Mouse (Mus musculus) forebrain, postnatal 0 days (tissue): ENCODE measurements around the gene Sel1l3. TPM values are rescaled to one million over a fixed set of nuclear protein-coding genes. Genes with fewer than 3 reads are reported as not detected.

Source experiments
- ATAC-seq: fragments of 200-750 bp; cut with Nextera tagmentation; 2 replicates; pipeline ENCODE4 v1.8.0; 2017; ENCODE audit warnings: mild to moderate bottlenecking, moderate library complexity
- DNase-seq: peaks from one replicate; pipeline ENCODE4 v3.0.0-alpha.2; 2015
- H3K27ac ChIP-seq: fragments of 300-500 bp; sonication (generic); 2 replicates; pipeline ENCODE4 v1.5.1; 2014; ENCODE audit warnings: low read depth, mild to moderate bottlenecking, antibody characterized with exemption, low read length, moderate library complexity, mixed read lengths
- H3K27me3 ChIP-seq: fragments of 300-500 bp; sonication (generic); 2 replicates; pipeline ENCODE4 v1.6.1; 2014; ENCODE audit warnings: mild to moderate bottlenecking, low read length, mixed read lengths; ENCODE audit not compliant: insufficient read depth
- H3K36me3 ChIP-seq: fragments of 300-500 bp; sonication (generic); 2 replicates; pipeline ENCODE4 v1.6.1; 2014; ENCODE audit warnings: mild to moderate bottlenecking, moderate library complexity; ENCODE audit not compliant: insufficient read depth
- H3K4me1 ChIP-seq: fragments of 300-500 bp; sonication (generic); 2 replicates; pipeline ENCODE4 v1.6.1; 2014; ENCODE audit warnings: antibody characterized with exemption; ENCODE audit not compliant: insufficient read depth
- H3K4me2 ChIP-seq: fragments of 300-500 bp; sonication (generic); 2 replicates; pipeline ENCODE4 v1.6.1; 2014; ENCODE audit warnings: low read depth, mild to moderate bottlenecking, moderate library complexity
- H3K4me3 ChIP-seq: fragments of 300-500 bp; sonication (generic); 2 replicates; pipeline ENCODE4 v1.5.1; 2014; ENCODE audit warnings: low read depth, low read length, mixed read lengths
- H3K9ac ChIP-seq: fragments of 300-500 bp; sonication (generic); 2 replicates; pipeline ENCODE4 v1.6.1; 2014; ENCODE audit warnings: mild to moderate bottlenecking
- H3K9me3 ChIP-seq: fragments of 300-500 bp; sonication (generic); 2 replicates; pipeline ENCODE4 v1.6.1; 2016; ENCODE audit warnings: low read length
- CTCF ChIP-seq: sonication (generic); IDR thresholded peaks from 2 replicates; pipeline ENCODE4 v1.5.1; 2016; ENCODE audit warnings: antibody characterized with exemption, control low read depth, low read depth
- WGBS: fragments of 180-500 bp; shearing (Covaris S2); extraction: QIAGEN DNeasy Blood & Tissue Kit; methylation state at CpG from one replicate; pipeline ENCODE4 v1.1.7; 2014; 5-methylcytosine and 5-hydroxymethylcytosine counted together
- polyA plus RNA-seq: library from polyadenylated mRNA; unstranded; fragments of >200 nt; fragmentation: Nextera tagmentation; extraction: Ambion mirVana; gene quantifications from 2 replicates; pipeline ENCODE4 v1.2.1, GENCODE M21; 2015
- total RNA-seq: library from RNA; depleted of rRNA; stranded (reverse); fragments of >200 nt; gene quantifications from 2 replicates; pipeline ENCODE4 v1.2.3, GENCODE M21; 2014

Sel1l3 gene
- total and polyA plus RNA-seq, 2 experiments from 2014 or later = 6.2 to 28.8 TPM

DNA sequence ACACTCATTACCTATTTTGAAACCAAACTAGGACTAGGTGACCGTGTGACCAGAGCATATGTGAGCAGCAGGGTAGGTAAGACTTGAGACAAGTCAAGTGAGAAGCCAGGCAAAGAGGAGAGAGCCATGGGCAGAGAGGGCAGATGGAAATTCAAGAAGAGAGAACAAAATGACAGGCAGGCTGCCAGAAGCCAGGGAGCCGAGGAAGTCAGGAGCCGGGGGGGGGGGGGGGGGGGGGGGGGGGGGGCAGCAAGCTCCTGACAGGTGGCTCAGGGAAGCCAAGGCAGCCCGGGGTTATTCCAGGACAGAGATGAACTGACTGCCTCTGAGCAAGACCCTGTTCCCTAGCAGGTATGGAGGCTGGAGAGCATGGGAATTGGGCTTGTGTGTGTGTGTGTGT is 37.7 kb downstream of the Sel1l3 start:
- no peak for DNase-seq
- no peak overlapping the region for H3K9ac ChIP-seq
- no peak overlapping the region for H3K27ac ChIP-seq
- H3K36me3 ChIP-seq = 0 out of 2 replicates have a peak, but pooled peaks cover 6% of the 10 kb centered on the region
- ATAC-seq = no peak
- WGBS = 54% methylated on average over 2 of the region's 4 CpGs
- no peaks in the 10 kb centered on the region for H3K27me3 ChIP-seq
- no peaks in the 10 kb centered on the region for H3K9me3 ChIP-seq
- H3K4me1 ChIP-seq = no peaks in the 10 kb centered on the region
- H3K4me3 ChIP-seq = no peak overlapping the region
- no peak for TF ChIP-seq CTCF
- no peak overlapping the region for H3K4me2 ChIP-seq

DNA sequence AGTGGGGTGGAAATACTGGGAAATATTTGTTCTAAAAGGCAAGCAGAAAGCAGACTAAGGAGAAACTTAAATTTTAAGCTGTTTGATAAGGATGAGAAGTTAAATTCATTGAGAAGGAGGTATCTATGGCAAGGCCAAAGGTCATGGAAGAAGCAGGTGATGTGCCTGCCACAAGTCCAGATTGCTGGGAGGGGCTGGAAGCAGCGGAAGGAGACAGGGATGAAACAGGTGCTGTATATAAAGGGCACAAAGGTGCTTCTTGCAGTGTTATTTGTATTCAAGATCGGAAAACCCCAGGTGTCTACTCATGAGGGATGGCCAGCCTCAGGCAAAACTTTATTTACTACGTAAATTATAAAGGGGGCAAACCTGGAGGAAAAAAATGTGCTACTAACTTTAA is 38.5 kb downstream of the Sel1l3 start:
- Histone ChIP-seq H3K4me1 (no peaks in the 10 kb centered on the region), H3K36me3 (0 out of 2 replicates have a peak, but pooled peaks cover 6% of the 10 kb centered on the region), H3K27ac (no peak overlapping the region), H3K9ac (no peak overlapping the region), H3K27me3 (no peaks in the 10 kb centered on the region), H3K4me2 (no peak overlapping the region), H3K4me3 (no peak overlapping the region), H3K9me3 (no peaks in the 10 kb centered on the region)
- TF ChIP-seq CTCF = no peak
- WGBS = 92% methylated on average over 3 of the region's 3 CpGs
- ATAC-seq (no peak), DNase-seq (no peak)

DNA sequence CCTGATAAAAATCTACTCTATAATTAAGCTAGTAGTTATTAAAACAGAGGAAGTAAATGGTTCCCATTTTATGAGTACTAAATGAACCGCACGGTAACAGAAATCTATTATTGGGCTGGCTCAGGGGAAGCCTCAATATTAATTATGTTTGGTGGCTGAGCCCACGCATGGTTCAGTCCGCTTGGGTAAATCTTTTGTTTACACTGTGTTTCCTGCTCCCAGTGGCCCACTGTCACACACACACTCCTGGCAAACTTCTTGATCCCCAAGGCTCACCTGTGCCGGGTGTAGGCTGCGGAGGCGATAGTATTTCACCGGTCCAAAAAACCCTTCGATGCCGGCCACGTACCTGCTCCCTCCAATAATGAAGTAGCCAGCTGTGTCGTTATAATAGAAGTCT is 39.3 kb downstream of the Sel1l3 start:
- TF ChIP-seq CTCF = no peak
- DNase-seq (no peak), ATAC-seq (no peak)

DNA sequence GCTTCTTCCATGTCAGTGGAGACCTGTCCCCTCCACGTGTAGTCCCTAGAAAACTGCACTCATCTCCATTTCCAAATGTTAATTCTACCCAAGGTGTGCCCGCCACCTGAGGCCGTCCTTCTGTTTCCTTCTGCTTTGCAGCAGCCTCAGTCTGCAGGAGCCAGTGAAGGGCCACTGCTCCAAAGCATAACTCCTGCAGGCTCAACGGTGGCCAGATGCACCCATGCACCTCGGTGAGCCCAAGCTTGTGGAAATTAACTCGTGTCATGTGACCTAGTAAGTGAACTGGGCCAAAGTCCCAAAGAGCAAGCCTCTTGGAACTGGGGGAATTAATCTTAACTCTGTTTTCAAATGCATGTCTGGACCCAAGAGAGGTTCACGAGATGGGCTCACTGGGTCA is 40.8 kb downstream of the Sel1l3 start:
- Histone ChIP-seq H3K36me3 (peaks cover 14% of the 10 kb centered on the region; the same call in 1 of the 2 replicates), H3K4me1 (no peaks in the 10 kb centered on the region), H3K4me2 (no peak overlapping the region), H3K27me3 (no peaks in the 10 kb centered on the region), H3K4me3 (no peak overlapping the region), H3K9me3 (no peaks in the 10 kb centered on the region), H3K9ac (no peak overlapping the region), H3K27ac (no peak overlapping the region)
- WGBS = 90% methylated on average over 7 of the region's 7 CpGs
- DNase-seq = no peak
- no peak for ATAC-seq
- TF ChIP-seq CTCF = no peak

More for the DNA sequence above, 39.3 kb downstream of the Sel1l3 start:
- H3K9me3 ChIP-seq = no peaks in the 10 kb centered on the region
- no peaks in the 10 kb centered on the region for H3K27me3 ChIP-seq
- no peak overlapping the region for H3K4me2 ChIP-seq
- no peak overlapping the region for H3K4me3 ChIP-seq
- no peak overlapping the region for H3K27ac ChIP-seq
- no peak overlapping the region for H3K9ac ChIP-seq
- 48% methylated on average over 12 of the region's 12 CpGs for WGBS
- H3K36me3 ChIP-seq = 0 out of 2 replicates have a peak, but pooled peaks cover 6% of the 10 kb centered on the region
- H3K4me1 ChIP-seq = no peaks in the 10 kb centered on the region

DNA sequence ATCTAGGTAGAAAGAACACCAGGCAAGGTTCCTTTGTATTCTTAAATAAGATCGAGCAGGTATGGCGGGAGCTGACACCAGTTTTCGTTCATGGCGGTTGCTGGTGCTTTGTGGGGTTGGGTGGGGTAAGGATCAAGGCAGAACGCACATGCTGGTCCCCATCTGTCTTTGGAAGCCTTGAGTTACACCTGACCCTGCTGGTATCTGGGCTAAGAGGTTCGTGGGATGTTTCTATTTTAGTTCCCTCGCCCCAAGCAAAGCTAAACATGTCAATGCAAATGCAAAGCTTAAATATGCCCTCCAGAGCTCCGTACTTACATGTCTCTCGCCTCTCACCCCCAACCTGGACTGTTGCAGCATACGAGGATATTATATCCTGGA is 41.5 kb downstream of the Sel1l3 start:
- Histone ChIP-seq H3K27me3 (no peaks in the 10 kb centered on the region), H3K36me3 (peaks cover 14% of the 10 kb centered on the region; the same call in 1 of the 2 replicates), H3K27ac (no peak overlapping the region), H3K4me2 (no peak overlapping the region), H3K9me3 (no peaks in the 10 kb centered on the region), H3K9ac (no peak overlapping the region), H3K4me1 (no peaks in the 10 kb centered on the region), H3K4me3 (no peak overlapping the region)
- no peak for TF ChIP-seq CTCF
- ATAC-seq = no peak
- DNase-seq = no peak
- 91% methylated on average over 10 of the region's 10 CpGs for WGBS

DNA sequence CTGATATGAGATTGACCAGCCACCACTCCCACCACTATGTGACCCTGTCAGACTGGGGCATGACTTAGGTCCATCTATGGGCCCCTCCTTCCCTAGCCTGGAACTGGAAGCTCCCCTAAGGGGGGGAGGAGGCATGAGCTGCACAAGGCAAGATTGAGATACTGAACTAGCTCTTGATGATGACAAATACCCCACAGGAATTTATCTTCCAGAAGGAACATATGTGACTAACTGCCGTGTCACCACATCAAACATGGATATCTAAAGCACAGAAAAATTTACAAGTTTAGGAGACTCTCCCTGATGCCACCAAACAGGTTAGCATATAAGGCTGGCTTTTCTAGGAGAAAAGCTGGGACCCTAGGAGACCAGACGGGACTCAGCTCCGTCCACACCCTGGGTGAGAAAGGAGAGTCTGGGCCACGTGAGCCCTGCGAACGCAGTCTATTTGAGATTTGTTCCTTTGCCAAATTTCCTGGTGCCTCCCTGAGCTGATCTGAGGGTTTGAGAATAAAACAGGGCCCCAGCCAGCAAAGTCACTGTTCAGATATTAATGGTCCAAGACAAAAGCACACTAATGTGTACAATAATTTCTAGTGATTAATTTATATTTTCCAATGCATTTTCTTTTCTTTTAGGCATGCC is 42.0 kb downstream of the Sel1l3 start:
- 78% methylated on average over 6 of the region's 6 CpGs for WGBS
- 0 out of 2 replicates have a peak, but pooled peaks have one; percentile 15 for ATAC-seq
- TF ChIP-seq CTCF = no peak
- H3K9ac ChIP-seq = no peak overlapping the region
- H3K4me2 ChIP-seq = no peak overlapping the region
- H3K4me1 ChIP-seq = no peaks in the 10 kb centered on the region
- peaks cover 14% of the 10 kb centered on the region for H3K36me3 ChIP-seq
- H3K9me3 ChIP-seq = no peaks in the 10 kb centered on the region
- H3K4me3 ChIP-seq = no peak overlapping the region
- no peaks in the 10 kb centered on the region for H3K27me3 ChIP-seq
- no peak for DNase-seq
- H3K27ac ChIP-seq = no peak overlapping the region

DNA sequence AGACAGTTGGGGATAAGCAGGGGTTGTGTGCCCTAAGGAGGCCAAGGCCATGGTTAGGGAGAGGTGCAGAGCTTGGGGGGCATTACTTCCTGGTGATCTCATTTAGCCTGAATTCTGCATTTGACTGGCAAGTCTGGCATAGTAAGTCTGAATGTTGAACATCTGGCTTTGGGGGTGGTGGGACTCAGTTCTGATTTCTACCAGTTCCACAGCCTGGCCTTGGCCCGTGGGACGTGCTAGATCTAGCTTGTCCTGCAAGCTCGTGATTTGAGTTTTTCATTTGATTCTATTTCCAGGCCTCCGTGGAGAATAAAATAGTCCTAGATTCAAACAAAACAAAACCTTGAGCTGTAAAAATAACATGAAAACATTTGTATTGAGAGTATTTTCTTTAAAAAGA is 46.2 kb downstream of the Sel1l3 start:
- no peaks in the 10 kb centered on the region for H3K9me3 ChIP-seq
- no peak overlapping the region for H3K9ac ChIP-seq
- ATAC-seq (no peak), DNase-seq (no peak)
- no peak overlapping the region for H3K4me2 ChIP-seq
- no peak overlapping the region for H3K4me3 ChIP-seq
- no peaks in the 10 kb centered on the region for H3K4me1 ChIP-seq
- 83% methylated on average over 4 of the region's 4 CpGs for WGBS
- peaks cover 12% of the 10 kb centered on the region for H3K36me3 ChIP-seq
- H3K27ac ChIP-seq = no peak overlapping the region
- no peaks in the 10 kb centered on the region for H3K27me3 ChIP-seq
- no peak for TF ChIP-seq CTCF
